Mouse (Mus musculus) telencephalon, adult 2 months (tissue): Measurements from ENCODE around the gene Abhd6.
"Not testable (repeated sequence)": the region's sequence is repeated elsewhere in the genome, so short reads cannot be mapped to it uniquely, and the experiment has no call there.

Source experiments
- DNase-seq: peaks from one replicate; pipeline ENCODE4 v3.0.0-alpha.2; 2011; ENCODE audit warnings: low read depth, low spot score

Gene Abhd6

DNA sequence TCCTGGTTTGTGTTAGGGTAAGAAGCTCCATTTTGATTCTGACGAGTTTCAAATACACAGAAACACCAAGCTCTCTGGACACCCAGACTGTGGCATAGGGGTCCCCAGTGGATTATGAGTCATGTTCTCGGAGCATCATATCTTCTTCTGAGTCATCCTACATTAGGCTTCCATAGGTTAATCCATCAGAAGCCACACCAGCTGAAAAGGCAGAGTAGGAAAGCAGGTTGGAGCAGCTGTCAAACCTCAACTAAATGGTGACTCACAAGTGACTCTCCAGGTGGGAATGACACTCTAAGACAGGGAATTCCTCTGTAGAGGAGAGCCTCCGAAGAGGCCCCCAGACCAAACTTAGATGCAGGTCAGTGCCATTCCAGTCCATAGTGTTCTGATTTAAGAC lies 3.7 kb upstream of the Abhd6 start:
- no peak for DNase-seq

DNA sequence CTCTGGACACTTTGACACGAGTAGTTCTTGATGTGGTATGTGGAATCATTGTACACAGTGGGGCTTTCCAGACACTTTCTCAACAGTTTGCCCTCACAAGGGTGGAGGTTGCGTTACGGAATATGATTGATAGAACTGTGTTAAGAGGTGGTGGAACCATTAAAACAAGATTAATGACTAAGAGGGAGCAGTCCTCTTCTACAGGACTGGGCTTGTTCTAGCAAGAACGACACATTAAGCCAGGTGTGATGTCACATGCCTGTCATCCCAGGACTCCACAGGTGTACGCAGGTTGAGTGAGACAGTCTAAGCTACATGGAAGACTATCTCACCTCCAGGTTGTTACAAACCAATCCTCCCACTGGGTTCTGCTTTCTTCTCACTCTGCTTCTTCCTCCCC lies 3.3 kb upstream of the Abhd6 start:
- no peak for DNase-seq

DNA sequence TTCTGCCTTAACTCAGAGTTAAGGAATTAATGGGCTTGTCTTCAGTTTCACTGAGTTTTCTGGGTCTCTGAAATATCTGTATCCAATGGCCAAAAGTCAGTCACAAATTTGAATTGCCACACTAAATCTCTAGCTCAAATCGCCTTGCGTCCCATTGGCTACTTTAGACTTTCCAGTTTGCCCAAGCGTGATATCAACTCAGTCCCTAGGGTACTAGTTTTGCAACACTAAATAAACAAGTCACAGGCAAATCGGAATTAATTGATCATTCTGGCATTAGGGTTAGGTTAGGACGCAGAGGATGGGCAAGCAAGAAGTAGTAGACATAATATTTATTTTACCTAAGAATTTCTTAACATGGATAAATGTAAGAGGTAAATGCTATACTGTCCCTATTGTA lies 2.5 kb upstream of the Abhd6 start:
- DNase-seq: no peak

DNA sequence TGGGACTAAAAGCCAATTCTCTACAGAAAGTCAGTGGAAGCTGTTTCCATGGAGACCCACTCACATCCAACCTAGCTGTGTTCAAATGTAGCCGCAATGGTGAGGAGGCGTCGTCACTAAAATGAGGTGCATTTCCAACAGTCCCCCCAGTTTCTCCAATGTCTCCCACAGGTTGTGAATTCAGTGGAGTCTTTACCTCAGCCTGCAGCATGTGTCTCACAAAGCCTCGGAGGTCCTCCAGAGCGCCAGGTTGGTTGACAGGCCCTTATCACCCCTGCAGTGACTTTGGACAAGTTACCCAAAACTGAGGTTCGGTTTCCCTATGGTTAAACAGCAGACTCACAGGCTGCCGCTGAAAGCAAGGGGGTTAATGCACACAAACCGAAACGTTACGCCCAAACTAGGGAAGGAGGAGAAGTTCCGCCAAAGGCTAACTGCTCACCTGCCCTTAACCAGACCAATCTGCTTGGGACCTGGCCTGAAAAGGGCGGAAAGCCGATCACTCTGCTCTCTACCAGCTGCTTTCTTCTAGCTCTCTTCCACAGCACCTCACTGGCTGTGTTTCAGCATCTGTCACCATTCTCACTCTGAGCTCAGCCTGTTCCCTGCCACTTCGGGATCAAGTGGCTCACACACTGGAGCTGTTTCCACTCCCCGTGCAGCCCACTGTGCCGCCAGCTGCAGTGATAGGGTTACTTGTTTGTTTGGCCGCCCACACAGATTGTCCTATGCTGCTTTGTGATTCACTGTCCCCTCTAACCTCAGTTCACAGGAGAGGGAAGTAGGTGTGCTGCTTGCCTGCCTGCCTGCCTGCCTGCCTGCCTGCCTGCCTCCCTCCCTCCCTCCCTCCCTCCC lies 1.6 kb upstream of the Abhd6 start:
- peak; percentile 72 for DNase-seq

DNA sequence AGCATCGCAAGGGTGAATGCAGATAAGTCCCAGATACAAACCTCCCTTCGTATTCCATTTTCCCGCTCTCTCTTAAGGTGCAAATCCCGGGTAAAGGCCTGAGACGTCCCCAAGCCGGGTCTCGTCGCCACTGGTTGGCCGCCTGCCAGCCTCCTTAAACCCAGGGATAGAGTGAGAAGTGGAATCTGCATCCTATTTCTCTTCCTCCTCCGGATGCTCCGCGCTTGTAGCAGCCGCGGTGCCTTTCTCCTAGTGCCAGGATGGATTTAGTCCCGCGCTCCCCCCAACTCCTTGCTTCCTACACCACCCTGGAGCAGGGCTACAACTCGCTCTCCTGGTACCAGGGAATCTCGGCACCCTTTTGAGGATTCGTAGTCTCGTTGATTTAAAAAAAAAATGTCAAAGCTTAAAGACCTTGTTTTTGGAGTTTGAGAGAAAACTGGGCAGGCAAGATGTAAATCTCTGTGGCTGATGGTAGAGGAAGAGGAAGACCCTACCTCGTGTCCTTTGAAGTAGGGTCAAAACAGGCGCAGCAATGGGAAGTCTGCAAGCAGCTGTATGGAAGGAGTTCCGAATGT lies 480 bp downstream of the Abhd6 start:
- peak; percentile 53 for DNase-seq

DNA sequence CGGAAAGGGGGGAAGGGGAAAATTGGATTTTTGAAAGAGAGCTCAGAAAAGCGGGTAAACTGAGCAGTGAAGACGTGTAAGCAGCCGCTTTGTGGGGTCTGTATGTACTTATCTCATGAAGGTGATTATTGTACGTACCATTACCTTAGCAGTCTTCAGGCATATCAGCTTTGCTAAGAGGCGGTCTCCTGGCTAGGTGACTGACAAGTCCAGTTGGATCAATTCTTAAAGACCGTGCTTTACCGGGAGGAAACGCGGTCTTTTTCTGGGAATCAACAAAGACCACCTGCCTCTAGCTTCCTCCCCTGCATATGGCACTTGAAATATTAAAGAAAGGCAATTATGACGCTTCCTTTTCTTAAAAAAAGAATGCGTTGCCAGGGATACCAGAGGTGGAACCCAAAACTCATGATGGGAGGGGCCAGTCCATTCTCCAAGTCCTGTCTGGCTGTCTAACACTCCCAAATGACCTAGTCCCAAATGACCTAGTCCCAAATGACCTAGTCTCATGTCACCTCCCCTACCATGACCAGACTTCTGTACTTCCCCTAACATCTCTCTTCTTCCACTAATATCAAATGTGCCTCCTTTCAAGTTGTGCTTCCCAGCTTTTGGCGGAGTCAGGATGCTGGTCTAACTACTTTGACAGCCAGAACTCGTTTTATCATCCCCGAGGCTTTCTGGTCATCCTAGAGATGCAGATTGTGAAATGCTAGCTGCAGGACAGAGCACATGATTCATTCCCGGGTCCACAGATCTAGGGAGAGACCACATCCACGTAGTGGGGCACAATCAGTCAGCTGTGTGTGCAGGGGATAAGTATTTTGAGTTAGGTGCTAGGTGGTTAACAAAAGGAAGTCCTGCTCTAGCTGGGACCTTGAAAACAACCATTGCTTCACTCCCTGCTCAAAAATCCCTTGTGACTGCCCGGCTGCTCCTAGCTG lies 1.3 kb downstream of the Abhd6 start:
- DNase-seq: no peak

DNA sequence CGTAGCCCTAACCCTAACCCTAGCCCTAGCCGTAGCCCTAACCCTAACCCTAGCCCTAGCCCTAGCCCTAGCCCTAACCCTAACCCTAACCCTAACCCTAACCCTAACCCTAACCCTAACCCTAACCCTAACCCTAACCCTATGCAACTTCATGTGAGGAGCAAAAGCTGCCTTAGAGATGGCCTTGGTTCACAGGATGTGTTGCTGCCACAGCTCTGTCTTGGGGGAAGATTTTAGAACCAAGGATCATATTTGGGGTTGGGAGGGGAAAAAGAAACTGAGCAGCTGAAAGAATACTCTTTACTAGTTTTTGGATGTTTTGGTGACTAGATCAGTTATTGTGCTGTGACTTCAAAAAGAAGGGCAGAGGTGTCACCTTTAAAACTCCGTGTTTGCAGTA lies 3.4 kb downstream of the Abhd6 start:
- DNase-seq: not testable (repeated sequence)

DNA sequence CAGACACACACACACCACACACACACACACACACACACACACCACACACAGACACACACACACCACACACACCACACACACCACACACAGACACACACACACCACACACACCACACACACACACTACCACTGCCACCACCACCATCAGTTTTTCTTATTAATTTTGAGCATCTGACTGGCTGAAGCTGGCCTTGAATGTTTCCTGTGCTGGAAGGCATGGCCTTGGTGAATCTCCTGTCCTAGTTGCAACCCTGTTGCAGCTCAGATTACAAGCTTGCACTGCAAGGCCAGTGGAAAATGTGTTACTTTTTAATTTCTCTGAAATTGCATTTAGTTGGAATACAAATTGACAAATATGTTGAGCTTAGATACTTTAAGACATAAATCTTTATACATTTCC lies 4.4 kb downstream of the Abhd6 start:
- no peak for DNase-seq

DNA sequence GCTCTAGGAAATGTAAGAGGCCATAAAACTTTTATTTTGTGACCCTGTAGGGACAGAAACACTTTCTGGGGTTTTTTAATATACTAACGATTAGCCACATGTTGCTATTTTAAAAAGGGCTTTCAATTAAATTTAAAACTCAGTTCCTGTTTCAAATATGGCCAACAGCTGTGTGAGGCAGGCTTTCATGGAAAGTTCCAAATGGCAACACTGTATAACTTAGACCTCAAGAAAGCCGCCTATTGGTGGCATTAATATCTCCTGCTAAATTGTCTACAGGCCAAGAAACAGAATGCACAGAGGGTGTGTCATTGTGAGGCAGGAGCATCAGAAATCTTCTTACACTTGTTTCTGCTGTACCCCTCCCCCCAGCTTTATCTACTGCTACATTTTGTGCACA lies 4.8 kb downstream of the Abhd6 start:
- no peak for DNase-seq

DNA sequence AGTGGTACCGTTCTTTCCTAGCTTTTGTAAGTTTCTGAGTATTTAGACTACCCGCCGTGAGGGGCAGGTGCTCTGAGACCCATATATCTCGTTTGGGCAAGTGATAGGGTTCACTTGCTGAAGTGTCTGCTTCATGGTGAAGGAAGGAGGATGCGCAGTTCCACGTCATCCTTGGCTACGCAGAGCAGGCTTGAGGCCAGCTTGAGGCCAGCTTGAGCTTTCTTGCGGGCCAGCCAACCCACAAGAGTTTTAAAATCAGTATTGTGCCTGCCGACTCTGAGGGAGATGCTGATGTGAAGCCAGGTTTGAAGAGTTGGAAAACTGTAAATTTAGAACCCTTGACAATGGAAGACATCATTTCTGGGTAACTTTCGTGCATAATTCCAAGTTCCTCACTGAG lies 5.2 kb downstream of the Abhd6 start:
- peak; percentile 31 for DNase-seq

DNA sequence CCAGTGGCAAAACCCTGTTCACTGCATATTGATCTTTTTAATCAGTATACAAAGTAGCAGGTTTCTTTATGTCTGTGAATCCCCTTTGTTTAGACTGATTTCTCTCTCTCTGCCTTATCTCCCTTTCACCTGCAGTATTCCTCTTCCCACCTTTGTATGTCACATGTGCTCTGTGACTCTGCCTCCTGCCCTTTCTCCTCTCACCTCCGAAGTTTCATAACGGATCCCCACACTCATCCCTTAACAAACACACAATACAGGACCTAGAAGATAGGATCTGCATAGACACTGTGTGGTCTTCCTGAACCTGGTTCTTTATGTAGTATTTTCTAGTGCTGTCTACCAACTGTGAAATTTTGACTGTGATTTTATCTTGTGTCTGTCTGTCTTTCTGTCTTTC lies 8.6 kb downstream of the Abhd6 start:
- DNase-seq: no peak

DNA sequence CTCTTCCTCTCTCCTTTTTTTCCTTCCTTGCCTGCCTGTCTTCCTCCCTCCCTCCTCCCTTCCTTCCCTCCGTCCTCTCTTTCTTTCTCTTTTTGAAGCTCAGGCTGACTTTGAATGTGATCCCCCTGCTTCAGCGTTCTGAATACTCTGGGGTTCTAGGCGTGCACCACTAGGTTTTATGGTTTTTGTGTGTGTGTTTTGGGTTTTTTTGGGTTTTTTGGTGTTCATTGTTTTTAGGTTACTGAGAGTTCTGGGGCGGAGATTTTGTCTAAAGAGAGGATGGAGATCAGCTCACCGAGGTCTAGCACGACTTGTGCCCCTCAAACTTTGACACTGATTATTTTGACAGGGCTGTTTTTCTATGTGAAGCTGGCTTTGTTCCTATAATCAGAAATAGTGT lies 9.2 kb downstream of the Abhd6 start:
- DNase-seq: no peak

DNA sequence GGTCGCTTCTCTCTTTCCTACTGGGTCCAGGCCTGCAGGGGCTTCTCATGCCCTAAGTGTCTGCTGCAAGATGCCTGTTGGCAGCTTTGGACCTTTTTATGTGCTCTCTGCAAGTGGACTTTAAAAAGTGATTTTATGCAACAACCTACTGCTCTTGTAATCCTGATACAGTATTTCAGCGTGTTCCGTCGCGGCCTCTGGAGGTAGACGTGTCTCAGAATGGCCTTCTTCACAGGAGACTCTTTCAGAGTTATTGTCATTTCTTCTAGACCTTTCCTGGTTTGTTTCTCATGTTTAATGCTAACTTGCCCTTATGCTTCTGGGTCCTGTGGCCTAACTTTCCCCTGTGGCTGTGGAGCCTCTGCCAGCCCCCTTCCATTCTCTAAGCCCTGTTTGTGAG lies 13.1 kb downstream of the Abhd6 start:
- DNase-seq: no peak

DNA sequence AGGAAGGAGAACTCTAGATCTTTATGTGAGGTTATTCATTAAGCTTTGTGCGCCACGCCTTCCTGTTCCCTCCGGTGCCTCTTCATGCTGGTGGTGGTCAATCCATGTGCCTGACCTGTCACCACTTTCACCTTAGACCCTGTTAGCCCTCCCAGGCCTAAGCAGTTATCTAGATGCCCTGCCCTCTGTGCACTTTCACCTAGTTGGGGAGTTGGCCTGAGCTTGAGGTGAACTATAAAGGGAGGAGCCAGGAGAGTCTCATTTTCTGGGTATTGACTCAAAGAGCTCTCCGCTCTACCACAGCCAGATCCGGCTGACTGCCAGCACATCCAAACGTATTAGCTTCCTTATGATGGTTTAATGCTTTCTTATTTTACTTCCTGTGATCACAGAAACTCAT lies 13.6 kb downstream of the Abhd6 start:
- no peak for DNase-seq

DNA sequence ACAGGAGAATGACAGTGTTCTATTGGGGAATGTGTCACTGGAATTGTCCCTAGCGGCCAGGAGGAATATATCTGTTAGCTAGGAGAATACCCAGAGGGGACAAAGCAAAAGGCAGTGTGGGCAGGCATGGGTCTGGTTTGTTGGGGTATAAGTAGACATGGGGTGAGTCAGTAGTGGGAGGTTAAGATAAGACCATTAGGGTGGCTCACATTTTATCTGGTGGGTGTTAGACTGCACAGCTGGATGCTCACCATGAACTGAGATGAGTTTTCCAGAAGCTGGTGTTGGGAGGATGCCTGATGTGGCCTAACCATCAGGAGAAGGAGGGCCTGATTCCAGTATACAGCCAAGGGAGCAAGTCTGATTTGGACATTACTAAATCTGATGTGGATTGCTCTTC lies 14.2 kb downstream of the Abhd6 start:
- no peak for DNase-seq

DNA sequence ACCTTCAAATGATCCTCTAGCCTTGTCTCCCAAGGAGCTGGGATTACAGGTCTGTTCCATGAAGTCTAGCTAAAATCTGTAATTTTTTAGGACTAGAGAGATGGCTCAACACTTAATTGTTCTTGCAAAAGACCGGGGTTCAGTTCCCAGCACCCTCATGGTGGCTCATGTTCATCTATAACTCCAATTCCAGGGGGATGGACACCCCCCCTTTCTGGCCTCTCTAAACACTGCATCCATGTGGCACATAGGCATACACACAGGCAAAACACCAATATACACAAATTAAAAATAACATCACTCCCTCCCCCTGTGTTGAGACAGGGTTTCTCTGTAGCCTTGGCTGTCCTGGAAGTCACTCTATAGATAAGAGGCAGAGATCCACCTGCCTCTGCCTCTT lies 17.3 kb downstream of the Abhd6 start:
- no peak for DNase-seq

DNA sequence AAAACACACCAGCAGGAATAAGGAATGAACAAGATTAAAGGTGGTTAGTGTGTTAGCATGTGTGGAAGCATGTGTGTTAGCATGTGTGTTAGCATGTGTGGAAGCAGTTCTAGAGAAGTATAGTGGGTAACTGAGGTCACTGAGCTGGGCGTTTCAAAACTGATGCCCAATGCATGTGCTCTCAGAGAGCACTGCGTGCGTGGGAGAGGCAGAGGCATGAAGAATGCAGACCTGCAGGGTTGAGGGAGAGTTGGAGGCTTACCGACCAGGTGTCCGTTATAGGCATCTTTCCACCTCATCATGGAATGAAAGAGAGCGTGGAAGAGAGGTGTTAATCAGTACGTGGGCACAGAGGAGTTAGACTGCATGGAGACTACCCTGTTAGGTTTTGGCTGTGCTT lies 17.8 kb downstream of the Abhd6 start:
- no peak for DNase-seq

DNA sequence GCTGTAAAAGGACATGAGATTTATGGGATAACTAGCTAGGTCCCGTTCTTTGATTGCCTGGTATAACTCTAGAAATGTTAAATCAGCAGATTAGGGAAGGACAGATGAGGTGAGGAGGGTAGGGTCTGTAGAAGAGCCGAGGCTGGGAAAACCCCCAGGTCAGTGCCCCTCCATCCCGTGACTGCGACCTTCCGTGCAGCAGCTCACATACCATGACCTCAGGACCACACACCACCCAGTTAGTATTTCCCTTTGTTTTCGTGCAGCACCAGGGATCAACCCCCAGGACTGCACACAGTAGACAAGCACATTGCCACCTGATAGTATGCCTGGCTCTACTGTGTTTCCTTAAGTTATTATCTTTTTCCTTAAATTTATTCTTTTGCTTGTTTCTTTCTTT lies 21.8 kb downstream of the Abhd6 start:
- DNase-seq: no peak

DNA sequence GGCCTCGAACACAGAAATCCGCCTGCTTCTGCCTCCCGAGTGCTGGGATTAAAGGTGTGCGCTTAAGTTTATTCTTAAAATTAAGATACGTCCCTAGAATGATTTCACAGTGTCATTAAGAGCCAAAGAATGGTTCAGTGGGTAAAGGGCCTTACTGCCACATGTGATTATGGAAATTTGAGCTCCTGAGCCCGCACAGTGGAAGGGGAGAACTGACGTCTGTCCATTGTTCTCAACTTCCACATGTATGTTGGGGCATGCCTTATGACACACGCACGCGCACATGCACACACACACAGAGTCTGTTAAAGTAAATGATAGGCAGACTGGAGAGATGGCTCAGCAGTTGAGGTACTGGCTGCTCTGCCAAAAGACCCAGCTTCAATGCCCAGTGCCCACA lies 22.2 kb downstream of the Abhd6 start:
- no peak for DNase-seq

DNA sequence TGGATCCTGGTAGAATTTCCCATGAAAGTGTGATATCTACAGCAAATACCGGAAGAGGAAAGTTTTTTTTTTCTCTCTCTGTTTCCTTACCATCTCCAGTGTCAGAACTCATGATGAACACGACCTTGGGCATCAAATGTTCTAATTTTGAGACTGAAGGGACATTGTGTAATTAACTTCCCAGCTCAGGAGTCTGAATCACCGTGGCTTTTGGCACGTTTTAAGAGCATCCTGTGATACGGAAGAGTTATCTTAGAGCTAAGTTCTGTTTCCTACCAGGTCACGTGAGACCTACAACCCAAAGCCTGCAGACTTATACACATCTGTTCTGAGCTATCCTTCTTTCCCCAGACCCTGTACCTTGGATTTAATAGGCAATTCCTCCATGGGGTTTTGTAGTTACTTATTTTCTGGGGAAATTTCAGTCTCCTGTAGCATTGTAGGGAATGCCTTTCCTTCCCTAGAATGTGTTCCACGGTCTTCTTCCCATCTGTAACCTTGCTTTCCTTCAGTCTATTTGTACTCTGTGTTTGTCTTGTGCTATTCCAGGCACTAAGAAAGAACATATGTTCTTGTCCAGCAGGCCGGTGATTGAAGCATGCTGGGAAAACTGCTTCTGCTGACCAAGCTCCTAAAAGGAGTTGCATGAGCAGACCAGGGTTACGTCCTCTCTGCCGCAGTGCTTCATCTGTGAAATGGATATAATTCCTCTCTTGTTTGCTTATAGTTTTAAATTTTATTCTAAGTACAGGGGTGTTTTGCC lies 24.2 kb downstream of the Abhd6 start:
- DNase-seq: no peak

DNA sequence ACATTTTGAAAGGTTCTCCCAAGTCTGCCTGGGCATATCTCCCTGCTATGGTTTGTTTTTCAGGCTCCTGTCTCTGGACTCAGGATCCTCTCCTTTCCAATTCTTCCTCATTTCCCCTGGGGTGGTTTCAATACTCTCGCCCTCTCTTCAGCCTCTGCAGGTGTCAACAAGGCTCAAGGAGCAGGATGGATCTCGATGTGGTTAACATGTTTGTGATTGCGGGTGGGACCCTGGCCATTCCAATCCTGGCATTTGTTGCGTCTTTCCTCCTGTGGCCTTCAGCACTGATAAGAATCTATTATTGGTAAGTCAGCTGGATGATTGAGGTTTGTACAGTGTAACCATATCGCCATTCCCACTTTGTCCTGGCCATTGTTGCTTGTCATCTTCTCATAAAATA lies 25.4 kb downstream of the Abhd6 start:
- no peak for DNase-seq

DNA sequence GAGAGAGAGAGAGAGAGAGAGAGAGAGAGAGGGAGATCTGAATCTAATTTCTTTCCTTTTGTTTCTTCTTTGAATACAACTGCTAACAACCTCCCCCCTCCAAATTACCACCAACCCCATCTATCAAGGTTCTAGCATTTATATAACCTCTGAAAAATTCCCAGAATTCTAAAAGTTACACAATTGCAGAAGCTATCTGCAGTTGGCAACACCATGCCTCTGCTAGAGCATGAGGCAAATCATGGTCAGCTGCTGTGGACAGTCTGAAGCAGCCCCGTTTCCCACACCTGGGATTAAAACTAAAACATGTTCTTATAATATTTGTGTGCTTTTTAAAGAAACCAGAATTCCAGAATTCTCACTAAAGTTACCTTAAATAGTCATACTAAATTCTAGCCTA lies 27.1 kb downstream of the Abhd6 start:
- DNase-seq: no peak
